Comparison of ENCODE assay signal across 9 mouse cellular contexts in the genomic region with DNA sequence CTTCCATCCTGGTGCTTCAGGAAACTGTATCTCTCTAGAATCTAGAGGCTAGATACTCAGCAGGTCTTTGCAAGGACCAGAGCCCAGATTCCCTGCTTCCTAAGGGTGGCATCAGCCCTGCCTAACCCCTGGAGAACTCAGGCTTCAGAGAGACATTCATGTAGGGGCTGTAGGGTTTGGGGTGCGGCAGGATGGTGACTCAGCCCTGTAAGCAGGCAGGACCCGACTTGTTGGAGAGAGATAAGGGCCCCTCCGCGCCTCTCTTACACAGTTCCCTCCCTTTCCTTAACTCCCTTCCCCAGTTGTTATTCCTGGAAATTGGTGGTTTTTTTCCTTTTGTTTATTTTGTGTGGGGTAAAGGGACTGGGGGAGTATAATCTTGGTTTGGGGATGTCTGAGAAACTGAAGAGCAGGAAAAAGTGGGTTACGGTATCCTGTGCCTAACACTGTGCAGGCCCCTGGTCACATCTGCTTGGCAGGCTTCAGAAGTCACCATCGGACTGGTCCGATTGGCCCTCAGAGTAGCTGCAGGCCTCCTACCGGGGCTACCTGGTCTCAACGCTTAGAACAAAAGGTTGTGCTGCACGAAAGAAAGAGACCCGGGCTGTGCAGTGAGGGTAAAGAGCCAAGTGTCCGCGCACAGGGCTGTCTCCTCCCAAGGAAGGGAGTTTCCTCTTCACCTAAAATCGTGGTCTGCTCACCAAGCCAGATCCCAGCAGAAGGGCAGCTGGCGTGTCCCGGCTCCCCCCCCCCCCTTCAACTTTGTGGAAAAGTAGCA. TPM values are rescaled to one million over a fixed set of nuclear protein-coding genes. Genes with fewer than 3 reads are reported as not detected.
DNase-seq lines count a peak whose midpoint lies in the region; ATAC-seq and TF ChIP-seq lines count a peak whose summit lies in the region.
"Had no signal": no experiment of that assay in that cellular context is flagged by ENCODE, and none has a peak within 500 bp of the region (broad histone marks: within the 10 kb centered on the region; RNA-seq: fewer than 3 reads in every experiment).

No protein-coding gene starts in this region.

- 4% methylated on average over 16 of the region's 16 CpGs for WGBS in heart, embryonic 12.5 days
- 7% methylated on average over 16 of the region's 16 CpGs for WGBS in embryonic facial prominence, embryonic 11.5 days
- WGBS in intestine, postnatal 0 days = 15% methylated on average over 16 of the region's 16 CpGs
- WGBS in neural tube, embryonic 12.5 days = 14% methylated on average over 16 of the region's 16 CpGs

- peaks cover 10% of the 10 kb centered on the region for H3K9me3 ChIP-seq in heart, embryonic 12.5 days (replicated peaks)
- no peaks in the 10 kb centered on the region for H3K9me3 ChIP-seq in embryonic facial prominence, embryonic 11.5 days (replicated peaks; ENCODE audit: control insufficient read depth, low read length)
- no peaks in the 10 kb centered on the region for H3K9me3 ChIP-seq in intestine, postnatal 0 days (ENCODE audit: control insufficient read depth)
- H3K9me3 ChIP-seq in neural tube, embryonic 12.5 days = no peaks in the 10 kb centered on the region

- peak overlapping the region; percentile 70 for H3K9ac ChIP-seq in heart, embryonic 12.5 days
- peak overlapping the region; percentile 43 for H3K9ac ChIP-seq in embryonic facial prominence, embryonic 11.5 days (replicated peaks; ENCODE audit: low read length)
- H3K9ac ChIP-seq in intestine, postnatal 0 days (ENCODE audit: low read depth, low read length) = peak overlapping the region; percentile 44
- no peak overlapping the region for H3K9ac ChIP-seq in neural tube, embryonic 12.5 days

- peak; percentile 89 for ATAC-seq in heart, embryonic 12.5 days (ENCODE audit: insufficient number of reproducible peaks, low FRiP score)
- ATAC-seq in embryonic facial prominence, embryonic 11.5 days (replicated peaks; ENCODE audit: insufficient number of reproducible peaks, low FRiP score, low TSS enrichment, low read depth) = no peak
- peak; percentile 59 for ATAC-seq in intestine, postnatal 0 days
- no peak for ATAC-seq in neural tube, embryonic 12.5 days (ENCODE audit: low FRiP score, low read depth)

- H3K4me3 ChIP-seq in heart, embryonic 12.5 days = peak overlapping the region; percentile 54
- H3K4me3 ChIP-seq in embryonic facial prominence, embryonic 11.5 days (ENCODE audit: low read depth, low read length) = peak overlapping the region; percentile 33
- peak overlapping the region; percentile 35 for H3K4me3 ChIP-seq in intestine, postnatal 0 days (ENCODE audit: low read depth, low read length)
- peak overlapping the region; percentile 20; the same call in 1 of the 2 replicates for H3K4me3 ChIP-seq in neural tube, embryonic 12.5 days

- peak overlapping the region; percentile 90 for H3K4me2 ChIP-seq in heart, embryonic 12.5 days
- H3K4me2 ChIP-seq in embryonic facial prominence, embryonic 11.5 days (ENCODE audit: low read depth, low read length) = peak overlapping the region; percentile 63
- peak overlapping the region; percentile 74 for H3K4me2 ChIP-seq in intestine, postnatal 0 days (replicated peaks; ENCODE audit: low read depth)
- peak overlapping the region; percentile 60 for H3K4me2 ChIP-seq in neural tube, embryonic 12.5 days (replicated peaks)

- H3K36me3 ChIP-seq in heart, embryonic 12.5 days = no peaks in the 10 kb centered on the region
- H3K36me3 ChIP-seq in embryonic facial prominence, embryonic 11.5 days (replicated peaks; ENCODE audit: control insufficient read depth, insufficient read depth, low read depth, low read length) = no peaks in the 10 kb centered on the region
- H3K36me3 ChIP-seq in intestine, postnatal 0 days (ENCODE audit: control insufficient read depth, insufficient read depth) = no peaks in the 10 kb centered on the region
- H3K36me3 ChIP-seq in neural tube, embryonic 12.5 days = no peaks in the 10 kb centered on the region

- peaks cover 27% of the 10 kb centered on the region for H3K4me1 ChIP-seq in heart, embryonic 12.5 days (replicated peaks)
- peaks cover 8% of the 10 kb centered on the region for H3K4me1 ChIP-seq in embryonic facial prominence, embryonic 11.5 days (ENCODE audit: control insufficient read depth, insufficient read depth, low read length)
- H3K4me1 ChIP-seq in intestine, postnatal 0 days (replicated peaks; ENCODE audit: control insufficient read depth, insufficient read depth, low read length) = peaks cover 2% of the 10 kb centered on the region; the same call in 1 of the 2 replicates
- H3K4me1 ChIP-seq in neural tube, embryonic 12.5 days = peaks cover 14% of the 10 kb centered on the region

- no peak for DNase-seq in heart, postnatal 14 days
- peak; percentile 21 for DNase-seq in embryonic facial prominence, embryonic 11.5 days (ENCODE audit: low spot score)
- DNase-seq in frontal cortex, postnatal 14 days (ENCODE audit: low spot score in 2 of 2) = no peak
- no peak for DNase-seq in adrenal gland, postnatal 10 days
- no peak for DNase-seq in adrenal gland, postnatal 36 days

- no peak for TF ChIP-seq CTCF in intestine, postnatal 0 days (IDR thresholded peaks at IDR 0.05; ENCODE audit: low read depth)

- peak overlapping the region; percentile 79 for H3K27ac ChIP-seq in heart, embryonic 12.5 days (ENCODE audit: poor library complexity, severe bottlenecking)
- H3K27ac ChIP-seq in embryonic facial prominence, embryonic 11.5 days (replicated peaks; ENCODE audit: low read depth, low read length) = no peak overlapping the region
- H3K27ac ChIP-seq in intestine, postnatal 0 days (ENCODE audit: low read depth, low read length) = peak overlapping the region; percentile 70
- no peak overlapping the region for H3K27ac ChIP-seq in neural tube, embryonic 12.5 days

- intact Hi-C loops in heart, postnatal 14 days (cut with DNase I) = no loop called here

- H3K27me3 ChIP-seq in heart, embryonic 12.5 days (replicated peaks) = peaks cover 38% of the 10 kb centered on the region
- peaks cover 27% of the 10 kb centered on the region for H3K27me3 ChIP-seq in embryonic facial prominence, embryonic 11.5 days (ENCODE audit: control insufficient read depth, insufficient read depth, low read length)
- no peaks in the 10 kb centered on the region for H3K27me3 ChIP-seq in intestine, postnatal 0 days (replicated peaks; ENCODE audit: control insufficient read depth, insufficient read depth, low read length)
- peaks cover 60% of the 10 kb centered on the region for H3K27me3 ChIP-seq in neural tube, embryonic 12.5 days (replicated peaks)
- H3K27me3 ChIP-seq: CH12.LX had no signal

RNA-seq across cellular contexts. Expression of gene Plek2, which starts 4.1 kb away (rescaled TPM):
- 9.9 and 11.3 TPM in 2 replicates for polyA plus RNA-seq in heart, embryonic 12.5 days (2016; fragmentation: Nextera tagmentation; extraction: Ambion mirVana)
- under 1 TPM; 0.53 to 0.59 TPM for total RNA-seq in heart, postnatal 14 days (2021)
- 3.2 and 3.4 TPM in 2 replicates for polyA plus RNA-seq in embryonic facial prominence, embryonic 11.5 days (2014; fragmentation: Nextera tagmentation; extraction: Ambion mirVana)
- 21.5 and 23.5 TPM in 2 replicates for polyA plus RNA-seq in intestine, postnatal 0 days (2015; fragmentation: Nextera tagmentation; extraction: Ambion mirVana)
- 1.7 and 2.2 TPM in 2 replicates for polyA plus RNA-seq in neural tube, embryonic 12.5 days (2016; fragmentation: Nextera tagmentation; extraction: Ambion mirVana)
- total RNA-seq in adrenal gland, postnatal 10 days (2021) = under 1 TPM; 0.60 to 0.67 TPM
- under 1 TPM in 1 of 2 experiments, not detected in 1; 0.16 TPM for total RNA-seq in adrenal gland, postnatal 36 days (2021)

RNA-seq across cellular contexts. Expression of gene Eif2s1, which starts 49.3 kb away (rescaled TPM):
- 160 TPM in 2 replicates for polyA plus RNA-seq in heart, embryonic 12.5 days (2016; fragmentation: Nextera tagmentation; extraction: Ambion mirVana)
- total RNA-seq in heart, postnatal 14 days (2021) = 10 to 100 TPM; 44.3 to 48.7 TPM
- polyA plus RNA-seq in embryonic facial prominence, embryonic 11.5 days (2014; fragmentation: Nextera tagmentation; extraction: Ambion mirVana) = 289 and 292 TPM in 2 replicates
- 71.2 and 77.6 TPM in 2 replicates for polyA plus RNA-seq in intestine, postnatal 0 days (2015; fragmentation: Nextera tagmentation; extraction: Ambion mirVana)
- polyA plus RNA-seq in neural tube, embryonic 12.5 days (2016; fragmentation: Nextera tagmentation; extraction: Ambion mirVana) = 174 and 183 TPM in 2 replicates
- total RNA-seq in adrenal gland, postnatal 10 days (2021) = 10 to 100 TPM; 76.4 to 80.4 TPM
- total RNA-seq in adrenal gland, postnatal 36 days (2021) = 10 to 100 TPM; 94.9 to 96.6 TPM

RNA-seq across cellular contexts. Expression of gene Atp6v1d, which starts 49.4 kb away (rescaled TPM):
- 72.5 and 79.9 TPM in 2 replicates for polyA plus RNA-seq in heart, embryonic 12.5 days (2016; fragmentation: Nextera tagmentation; extraction: Ambion mirVana)
- total RNA-seq in heart, postnatal 14 days (2021) = 10 to 100 TPM; 85.4 to 85.5 TPM
- 93.7 and 109 TPM in 2 replicates for polyA plus RNA-seq in embryonic facial prominence, embryonic 11.5 days (2014; fragmentation: Nextera tagmentation; extraction: Ambion mirVana)
- 124 and 138 TPM in 2 replicates for polyA plus RNA-seq in intestine, postnatal 0 days (2015; fragmentation: Nextera tagmentation; extraction: Ambion mirVana)
- 102 and 115 TPM in 2 replicates for polyA plus RNA-seq in neural tube, embryonic 12.5 days (2016; fragmentation: Nextera tagmentation; extraction: Ambion mirVana)
- total RNA-seq in adrenal gland, postnatal 10 days (2021) = 10 to 100 TPM; 64.4 to 68.3 TPM
- total RNA-seq in adrenal gland, postnatal 36 days (2021) = 10 to 100 TPM; 77.4 to 78.9 TPM

Comparison
In these comparisons a context has a peak if more than half of its experiments do, and no peak if none do; other contexts are left out.
1. ATAC-seq: peak in heart, embryonic 12.5 days (single experiment) and intestine, postnatal 0 days (single experiment); none in embryonic facial prominence, embryonic 11.5 days (single experiment) and neural tube, embryonic 12.5 days (single experiment).
2. H3K27ac ChIP-seq: peak in heart, embryonic 12.5 days (single experiment) and intestine, postnatal 0 days (single experiment); none in embryonic facial prominence, embryonic 11.5 days (single experiment) and neural tube, embryonic 12.5 days (single experiment).
3. Peak in every context shown above with its lines, with median percentiles within 50 percentile points of each other: H3K4me2 ChIP-seq and H3K4me3 ChIP-seq.